Mouse (Mus musculus): Measurements from ENCODE around the gene 6430550D23Rik.
A peak's percentile ranks its signal among the peaks of the same experiment; 100 is the strongest.

DNA sequence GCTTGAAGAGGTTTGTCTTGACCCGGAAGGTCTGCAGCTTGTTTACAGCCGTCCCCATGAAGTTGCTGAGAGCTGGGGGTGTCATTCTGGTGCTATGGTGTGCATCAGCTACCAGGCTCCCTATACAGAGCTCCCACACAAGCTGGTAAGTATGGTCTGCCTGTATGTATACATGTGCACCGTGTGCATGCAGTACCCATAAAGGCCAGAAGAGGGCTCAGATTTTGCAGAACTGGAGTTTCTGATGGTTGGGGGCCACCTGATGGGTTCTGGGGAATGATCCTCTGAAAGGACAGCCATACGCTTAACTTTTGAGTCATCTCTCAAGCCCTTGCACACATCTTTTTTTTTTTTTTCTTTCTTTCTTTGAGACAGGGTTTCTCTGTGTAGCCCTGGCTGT lies 2.4 kb downstream of the 6430550D23Rik start:
- TF ChIP-seq POLR2A (IDR thresholded peaks at IDR 0.05; ENCODE audit: insufficient read depth, low read depth, low read length), result no peak
- peak; percentile 48 for TF ChIP-seq CTCF (IDR thresholded peaks at IDR 0.05)
- TF ChIP-seq EP300 (IDR thresholded peaks at IDR 0.05; ENCODE audit: insufficient read depth, low read depth, low read length), result no peak

All from heart, adult 2 months (tissue).